Mouse (Mus musculus) liver, adult (tissue): ENCODE measurements around the gene Micu1.

Experiments
- GATA4 ChIP-seq: IDR thresholded peaks from 2 replicates; pipeline ENCODE4 v1.6.1; 2014; ENCODE audit warnings: mild to moderate bottlenecking, low read length; ENCODE audit not compliant: insufficient replicate concordance

Micu1 gene

GRCm38 (mm10) chr10:59846416-59846815 is 144.1 kb downstream of the Micu1 start:
- TF ChIP-seq GATA4 = no peak

GRCm38 (mm10) chr10:59848079-59848877 is 146.0 kb downstream of the Micu1 start:
- no peak for TF ChIP-seq GATA4

- no peak for TF ChIP-seq GATA4
These were observed 146.7 kb downstream of the Micu1 start for GRCm38 (mm10) chr10:59848953-59849352.

GRCm38 (mm10) chr10:59849371-59849770 is 147.1 kb downstream of the Micu1 start:
- TF ChIP-seq GATA4 = no peak

- no peak for TF ChIP-seq GATA4
These were observed 154.9 kb downstream of the Micu1 start for GRCm38 (mm10) chr10:59857157-59857556.

GRCm38 (mm10) chr10:59860684-59861083 is 158.4 kb downstream of the Micu1 start:
- no peak for TF ChIP-seq GATA4

- no peak for TF ChIP-seq GATA4
These were observed 158.9 kb downstream of the Micu1 start for GRCm38 (mm10) chr10:59861201-59861600.

GRCm38 (mm10) chr10:59862816-59863440 is 160.7 kb downstream of the Micu1 start:
- TF ChIP-seq GATA4 = no peak

GRCm38 (mm10) chr10:59863620-59864019 is 161.3 kb downstream of the Micu1 start:
- TF ChIP-seq GATA4 = no peak

GRCm38 (mm10) chr10:59864232-59864875 is 162.1 kb downstream of the Micu1 start:
- no peak for TF ChIP-seq GATA4

GRCm38 (mm10) chr10:59864884-59865726 is 162.8 kb downstream of the Micu1 start:
- no peak; the same call in 1 of the 2 replicates for TF ChIP-seq GATA4

- TF ChIP-seq GATA4 = no peak
These were observed 166.0 kb downstream of the Micu1 start for GRCm38 (mm10) chr10:59868266-59868665.

GRCm38 (mm10) chr10:59870038-59870437 is 167.8 kb downstream of the Micu1 start:
- no peak for TF ChIP-seq GATA4

GRCm38 (mm10) chr10:59873206-59873605 is 170.9 kb downstream of the Micu1 start:
- TF ChIP-seq GATA4 = no peak

- no peak for TF ChIP-seq GATA4
These were observed 171.3 kb downstream of the Micu1 start for GRCm38 (mm10) chr10:59873613-59874012.

GRCm38 (mm10) chr10:59875396-59875795 is 173.1 kb downstream of the Micu1 start:
- TF ChIP-seq GATA4 = no peak
